Mouse (Mus musculus) embryonic fibroblast, embryonic 13.5 days (primary cell): Measurements from ENCODE around the gene Maz.

Experiments used
- CTCF ChIP-seq: IDR thresholded peaks from 2 replicates; pipeline ENCODE4 v1.5.1; 2011; ENCODE audit warnings: mild to moderate bottlenecking, control low read depth, low read length, moderate library complexity, borderline replicate concordance; ENCODE audit not compliant: insufficient read depth
- POLR2A ChIP-seq: IDR thresholded peaks from 2 replicates; pipeline ENCODE4 v1.6.1; 2011; ENCODE audit warnings: low read depth, mild to moderate bottlenecking, control low read depth, low read length, moderate library complexity

- TF ChIP-seq POLR2A (no peak), CTCF (no peak)
These were observed 45.2 kb downstream of the Maz start for GRCm38 (mm10) chr7:126981601-126982000.
